Mouse (Mus musculus) retina, embryonic 14.5 days (tissue): Measurements from ENCODE around the gene 1810009J06Rik.
"Not testable (repeated sequence)": the region's sequence is repeated elsewhere in the genome, so short reads cannot be mapped to it uniquely, and the experiment has no call there.

Source experiments
- DNase-seq: peaks from one replicate; pipeline ENCODE4 v3.0.0-alpha.2; 2015; ENCODE audit warnings: low spot score

The 1810009J06Rik gene

GRCm38 (mm10) chr6:40964454-40964853, at the start of gene 1810009J06Rik:
1810009J06Rik (plus strand) TSS chr6:40964754.
- not testable (repeated sequence) for DNase-seq

- no peak for DNase-seq
These were observed 44.6 kb upstream of the 1810009J06Rik start for GRCm38 (mm10) chr6:40919954-40920353.

- no peak for DNase-seq
These were observed 24.1 kb upstream of the 1810009J06Rik start, which contains the start of gene 1700074P13Rik for GRCm38 (mm10) chr6:40940457-40940856. 1700074P13Rik (minus strand) TSS chr6:40940557.

GRCm38 (mm10) chr6:40951770-40952169, 12.8 kb upstream of the 1810009J06Rik start, which contains the start of gene Gm4744:
Gm4744 (minus strand) TSS chr6:40951870.
- no peak for DNase-seq

GRCm38 (mm10) chr6:40953716-40954115, 10.8 kb upstream of the 1810009J06Rik start:
- no peak for DNase-seq

- DNase-seq = not testable (repeated sequence)
These were observed 34.8 kb downstream of the 1810009J06Rik start, which contains the start of gene Gm2663 for GRCm38 (mm10) chr6:40999379-40999778. Gm2663 (minus strand) TSS chr6:40999479.

- DNase-seq = peak; percentile 7
These were observed 50.5 kb downstream of the 1810009J06Rik start for GRCm38 (mm10) chr6:41015065-41015464.
